Mouse (Mus musculus) megakaryocyte, embryonic 14.5 days (primary cell): ENCODE measurements around the gene Spc25.

ENCODE experiments used
- FLI1 ChIP-seq: IDR thresholded peaks from 2 replicates; pipeline ENCODE4 v1.6.1; 2012; ENCODE audit warnings: low read length, inconsistent platforms, mixed read lengths
- GATA1 ChIP-seq: IDR thresholded peaks from 3 replicates; pipeline ENCODE4 v1.6.1; 2012; ENCODE audit warnings: mixed read lengths, low read length, inconsistent platforms, borderline replicate concordance

- TF ChIP-seq GATA1 (no peak), FLI1 (no peak)
These were observed 38.9 kb upstream of the Spc25 start for GRCm38 (mm10) chr2:69244924-69245323.
